Mouse (Mus musculus): ENCODE measurements around the gene Tshz2. TPM values are rescaled to one million over a fixed set of nuclear protein-coding genes. Genes with fewer than 3 reads are reported as not detected.

Gene Tshz2
- polyA plus RNA-seq, 1 experiment from 2014 or later = 2.5 TPM

- no peak overlapping the region for H3K27ac ChIP-seq (ENCODE audit: low read depth, low read length)
- H3K4me1 ChIP-seq (replicated peaks; ENCODE audit: control insufficient read depth, insufficient read depth, low read length) = no peaks in the 10 kb centered on the region
- H3K9ac ChIP-seq (ENCODE audit: low read length) = no peak overlapping the region
- H3K9me3 ChIP-seq (ENCODE audit: control insufficient read depth, low read length) = no peaks in the 10 kb centered on the region
- no peak for ATAC-seq (replicated peaks; ENCODE audit: low FRiP score)
- 86% methylated on average over 4 of the region's 4 CpGs for WGBS
- H3K27me3 ChIP-seq (ENCODE audit: control insufficient read depth, insufficient read depth, low read length) = no peaks in the 10 kb centered on the region; the same call in 1 of the 2 replicates
- H3K4me3 ChIP-seq (ENCODE audit: low read depth, low read length) = no peak overlapping the region
- no peak for DNase-seq (ENCODE audit: low spot score)
- no peak overlapping the region for H3K4me2 ChIP-seq (ENCODE audit: low read depth, low read length, severe bottlenecking)
- no peaks in the 10 kb centered on the region for H3K36me3 ChIP-seq (ENCODE audit: control insufficient read depth, insufficient read depth, low read length)
These were observed 3.6 kb downstream of the Tshz2 start for GRCm38 (mm10) chr2:169636414-169636813.

- no peak for ATAC-seq (replicated peaks; ENCODE audit: low FRiP score)
- H3K27me3 ChIP-seq (ENCODE audit: control insufficient read depth, insufficient read depth, low read length) = no peaks in the 10 kb centered on the region; the same call in 1 of the 2 replicates
- H3K4me3 ChIP-seq (ENCODE audit: low read depth, low read length) = no peak overlapping the region
- no peaks in the 10 kb centered on the region for H3K4me1 ChIP-seq (replicated peaks; ENCODE audit: control insufficient read depth, insufficient read depth, low read length)
- no peak overlapping the region for H3K27ac ChIP-seq (ENCODE audit: low read depth, low read length)
- H3K36me3 ChIP-seq (ENCODE audit: control insufficient read depth, insufficient read depth, low read length) = no peaks in the 10 kb centered on the region
- no peak for DNase-seq (ENCODE audit: low spot score)
- no peak overlapping the region for H3K9ac ChIP-seq (ENCODE audit: low read length)
- WGBS = 76% methylated on average over 14 of the region's 14 CpGs
- no peak overlapping the region for H3K4me2 ChIP-seq (ENCODE audit: low read depth, low read length, severe bottlenecking)
- no peaks in the 10 kb centered on the region for H3K9me3 ChIP-seq (ENCODE audit: control insufficient read depth, low read length)
These were observed 8.7 kb downstream of the Tshz2 start for GRCm38 (mm10) chr2:169641547-169641946.

GRCm38 (mm10) chr2:169642420-169642819, 9.6 kb downstream of the Tshz2 start:
- Histone ChIP-seq H3K36me3 (ENCODE audit: control insufficient read depth, insufficient read depth, low read length) (no peaks in the 10 kb centered on the region), H3K9me3 (ENCODE audit: control insufficient read depth, low read length) (no peaks in the 10 kb centered on the region), H3K27ac (ENCODE audit: low read depth, low read length) (no peak overlapping the region), H3K4me1 (replicated peaks; ENCODE audit: control insufficient read depth, insufficient read depth, low read length) (no peaks in the 10 kb centered on the region), H3K4me3 (ENCODE audit: low read depth, low read length) (no peak overlapping the region), H3K9ac (ENCODE audit: low read length) (no peak overlapping the region), H3K4me2 (ENCODE audit: low read depth, low read length, severe bottlenecking) (no peak overlapping the region), H3K27me3 (ENCODE audit: control insufficient read depth, insufficient read depth, low read length) (no peaks in the 10 kb centered on the region; the same call in 1 of the 2 replicates)
- DNase-seq (ENCODE audit: low spot score) (no peak), ATAC-seq (replicated peaks; ENCODE audit: low FRiP score) (no peak)
- 85% methylated on average over 8 of the region's 8 CpGs for WGBS

- Histone ChIP-seq H3K9ac (ENCODE audit: low read length) (no peak overlapping the region), H3K4me1 (replicated peaks; ENCODE audit: control insufficient read depth, insufficient read depth, low read length) (no peaks in the 10 kb centered on the region), H3K27ac (ENCODE audit: low read depth, low read length) (no peak overlapping the region), H3K4me3 (ENCODE audit: low read depth, low read length) (no peak overlapping the region), H3K36me3 (ENCODE audit: control insufficient read depth, insufficient read depth, low read length) (no peaks in the 10 kb centered on the region), H3K27me3 (ENCODE audit: control insufficient read depth, insufficient read depth, low read length) (no peaks in the 10 kb centered on the region; the same call in 1 of the 2 replicates), H3K4me2 (ENCODE audit: low read depth, low read length, severe bottlenecking) (no peak overlapping the region), H3K9me3 (ENCODE audit: control insufficient read depth, low read length) (no peaks in the 10 kb centered on the region)
- DNase-seq (ENCODE audit: low spot score) = no peak
- ATAC-seq (replicated peaks; ENCODE audit: low FRiP score) = no peak
- 88% methylated on average over 7 of the region's 7 CpGs for WGBS
These were observed 14.3 kb downstream of the Tshz2 start for GRCm38 (mm10) chr2:169647091-169647490.

GRCm38 (mm10) chr2:169649262-169649885, 16.6 kb downstream of the Tshz2 start:
- DNase-seq (ENCODE audit: low spot score) = no peak
- no peak overlapping the region for H3K4me2 ChIP-seq (ENCODE audit: low read depth, low read length, severe bottlenecking)
- H3K27me3 ChIP-seq (ENCODE audit: control insufficient read depth, insufficient read depth, low read length) = no peaks in the 10 kb centered on the region
- ATAC-seq (replicated peaks; ENCODE audit: low FRiP score) = no peak
- 79% methylated on average over 7 of the region's 7 CpGs for WGBS
- no peaks in the 10 kb centered on the region for H3K9me3 ChIP-seq (ENCODE audit: control insufficient read depth, low read length)
- no peak overlapping the region for H3K27ac ChIP-seq (ENCODE audit: low read depth, low read length)
- H3K4me1 ChIP-seq (replicated peaks; ENCODE audit: control insufficient read depth, insufficient read depth, low read length) = no peaks in the 10 kb centered on the region
- no peaks in the 10 kb centered on the region for H3K36me3 ChIP-seq (ENCODE audit: control insufficient read depth, insufficient read depth, low read length)
- H3K4me3 ChIP-seq (ENCODE audit: low read depth, low read length) = no peak overlapping the region
- no peak overlapping the region for H3K9ac ChIP-seq (ENCODE audit: low read length)

- Histone ChIP-seq H3K27me3 (ENCODE audit: control insufficient read depth, insufficient read depth, low read length) (no peaks in the 10 kb centered on the region), H3K4me1 (replicated peaks; ENCODE audit: control insufficient read depth, insufficient read depth, low read length) (no peaks in the 10 kb centered on the region), H3K27ac (ENCODE audit: low read depth, low read length) (no peak overlapping the region), H3K36me3 (ENCODE audit: control insufficient read depth, insufficient read depth, low read length) (no peaks in the 10 kb centered on the region), H3K9ac (ENCODE audit: low read length) (no peak overlapping the region), H3K4me3 (ENCODE audit: low read depth, low read length) (no peak overlapping the region), H3K9me3 (ENCODE audit: control insufficient read depth, low read length) (no peaks in the 10 kb centered on the region), H3K4me2 (ENCODE audit: low read depth, low read length, severe bottlenecking) (no peak overlapping the region)
- no peak for DNase-seq (ENCODE audit: low spot score)
- no peak for ATAC-seq (replicated peaks; ENCODE audit: low FRiP score)
- 89% methylated on average over 1 of the region's 1 CpGs for WGBS
These were observed 20.5 kb downstream of the Tshz2 start for GRCm38 (mm10) chr2:169653282-169653681.

- no peaks in the 10 kb centered on the region for H3K27me3 ChIP-seq (ENCODE audit: control insufficient read depth, insufficient read depth, low read length)
- H3K9ac ChIP-seq (ENCODE audit: low read length) = no peak overlapping the region
- H3K4me1 ChIP-seq (replicated peaks; ENCODE audit: control insufficient read depth, insufficient read depth, low read length) = peaks cover 7% of the 10 kb centered on the region; the same call in 1 of the 2 replicates
- H3K36me3 ChIP-seq (ENCODE audit: control insufficient read depth, insufficient read depth, low read length) = no peaks in the 10 kb centered on the region
- no peak overlapping the region for H3K4me3 ChIP-seq (ENCODE audit: low read depth, low read length)
- no peak overlapping the region for H3K4me2 ChIP-seq (ENCODE audit: low read depth, low read length, severe bottlenecking)
- no peak for DNase-seq (ENCODE audit: low spot score)
- no peaks in the 10 kb centered on the region for H3K9me3 ChIP-seq (ENCODE audit: control insufficient read depth, low read length)
- ATAC-seq (replicated peaks; ENCODE audit: low FRiP score) = no peak
- H3K27ac ChIP-seq (ENCODE audit: low read depth, low read length) = no peak overlapping the region
- 79% methylated on average over 8 of the region's 8 CpGs for WGBS
These were observed 31.0 kb downstream of the Tshz2 start for GRCm38 (mm10) chr2:169663792-169664191.

GRCm38 (mm10) chr2:169671264-169671663, 38.5 kb downstream of the Tshz2 start:
- Histone ChIP-seq H3K4me2 (ENCODE audit: low read depth, low read length, severe bottlenecking) (no peak overlapping the region), H3K27ac (ENCODE audit: low read depth, low read length) (no peak overlapping the region), H3K4me3 (ENCODE audit: low read depth, low read length) (no peak overlapping the region), H3K36me3 (ENCODE audit: control insufficient read depth, insufficient read depth, low read length) (no peaks in the 10 kb centered on the region), H3K9ac (ENCODE audit: low read length) (no peak overlapping the region), H3K9me3 (ENCODE audit: control insufficient read depth, low read length) (no peaks in the 10 kb centered on the region), H3K27me3 (ENCODE audit: control insufficient read depth, insufficient read depth, low read length) (no peaks in the 10 kb centered on the region), H3K4me1 (replicated peaks; ENCODE audit: control insufficient read depth, insufficient read depth, low read length) (peaks cover 2% of the 10 kb centered on the region; the same call in 1 of the 2 replicates)
- DNase-seq (ENCODE audit: low spot score) = no peak
- 90% methylated on average over 7 of the region's 7 CpGs for WGBS
- no peak for ATAC-seq (replicated peaks; ENCODE audit: low FRiP score)

GRCm38 (mm10) chr2:169673786-169674185, 41.0 kb downstream of the Tshz2 start:
- no peaks in the 10 kb centered on the region for H3K9me3 ChIP-seq (ENCODE audit: control insufficient read depth, low read length)
- 89% methylated on average over 6 of the region's 6 CpGs for WGBS
- H3K27me3 ChIP-seq (ENCODE audit: control insufficient read depth, insufficient read depth, low read length) = no peaks in the 10 kb centered on the region
- no peak for DNase-seq (ENCODE audit: low spot score)
- no peak overlapping the region for H3K9ac ChIP-seq (ENCODE audit: low read length)
- H3K27ac ChIP-seq (ENCODE audit: low read depth, low read length) = no peak overlapping the region
- no peaks in the 10 kb centered on the region for H3K4me1 ChIP-seq (replicated peaks; ENCODE audit: control insufficient read depth, insufficient read depth, low read length)
- no peak for ATAC-seq (replicated peaks; ENCODE audit: low FRiP score)
- no peak overlapping the region for H3K4me2 ChIP-seq (ENCODE audit: low read depth, low read length, severe bottlenecking)
- no peak overlapping the region for H3K4me3 ChIP-seq (ENCODE audit: low read depth, low read length)
- no peaks in the 10 kb centered on the region for H3K36me3 ChIP-seq (ENCODE audit: control insufficient read depth, insufficient read depth, low read length)
